Mouse (Mus musculus) stomach, embryonic 16.5 days (tissue): Measurements from ENCODE around the gene Dock1. TPM values are rescaled to one million over a fixed set of nuclear protein-coding genes. Genes with fewer than 3 reads are reported as not detected.

Source experiments
- ATAC-seq: fragments of 200-750 bp; cut with Nextera tagmentation; 2 replicates; pipeline ENCODE4 v1.8.0; 2017; ENCODE audit warnings: moderate number of reproducible peaks, moderate TSS enrichment; ENCODE audit not compliant: insufficient read depth, low FRiP score
- H3K27ac ChIP-seq: fragments of 300-500 bp; sonication (generic); 2 replicates; pipeline ENCODE4 v1.5.1; 2014; ENCODE audit warnings: low read length
- H3K27me3 ChIP-seq: fragments of 300-500 bp; sonication (generic); 2 replicates; pipeline ENCODE4 v1.6.1; 2014; ENCODE audit warnings: low read length, control low read depth, mixed read lengths; ENCODE audit not compliant: control insufficient read depth, insufficient read depth
- H3K36me3 ChIP-seq: fragments of 300-500 bp; sonication (generic); 2 replicates; pipeline ENCODE4 v1.6.1; 2014; ENCODE audit warnings: low read length; ENCODE audit not compliant: control insufficient read depth, insufficient read depth
- H3K4me1 ChIP-seq: fragments of 300-500 bp; sonication (generic); 2 replicates; pipeline ENCODE4 v1.6.1; 2014; ENCODE audit warnings: low read length, control low read depth, mixed read lengths; ENCODE audit not compliant: control insufficient read depth, insufficient read depth
- H3K4me2 ChIP-seq: fragments of 300-500 bp; sonication (generic); 2 replicates; pipeline ENCODE4 v1.6.1; 2014; ENCODE audit warnings: low read depth, low read length, mixed read lengths
- H3K4me3 ChIP-seq: fragments of 300-500 bp; sonication (generic); replicated peaks from 2 replicates; pipeline ENCODE4 v1.5.1; 2014; ENCODE audit warnings: mild to moderate bottlenecking, low read length
- H3K9ac ChIP-seq: fragments of 300-500 bp; sonication (generic); 2 replicates; pipeline ENCODE4 v1.6.1; 2014; ENCODE audit warnings: low read length
- H3K9me3 ChIP-seq: fragments of 300-500 bp; sonication (generic); replicated peaks from 2 replicates; pipeline ENCODE4 v1.6.1; 2016; ENCODE audit warnings: low read length, control low read depth; ENCODE audit not compliant: control insufficient read depth
- WGBS: fragments of 180-500 bp; shearing (Covaris S2); extraction: QIAGEN DNeasy Blood & Tissue Kit; methylation state at CpG from one replicate; pipeline ENCODE4 v1.1.7; 2014; 5-methylcytosine and 5-hydroxymethylcytosine counted together
- polyA plus RNA-seq: library from polyadenylated mRNA; unstranded; fragments of >200 nt; fragmentation: Nextera tagmentation; extraction: Ambion mirVana; gene quantifications from 2 replicates; pipeline ENCODE4 v1.2.1, GENCODE M21; 2015

Gene Dock1
- polyA plus RNA-seq, 1 experiment from 2014 or later, result 31.3 TPM

- H3K9me3 ChIP-seq, result no peaks in the 10 kb centered on the region
- H3K27ac ChIP-seq, result no peak overlapping the region
- H3K4me2 ChIP-seq, result no peak overlapping the region
- no peaks in the 10 kb centered on the region for H3K27me3 ChIP-seq
- H3K4me3 ChIP-seq, result no peak overlapping the region
- no peak for ATAC-seq
- H3K4me1 ChIP-seq, result no peaks in the 10 kb centered on the region
- 72% methylated on average over 6 of the region's 6 CpGs for WGBS
- H3K9ac ChIP-seq, result no peak overlapping the region
- peaks cover 4% of the 10 kb centered on the region; the same call in 1 of the 2 replicates for H3K36me3 ChIP-seq
These were observed 210.0 kb downstream of the Dock1 start for GRCm38 (mm10) chr7:134880431-134880830.

GRCm38 (mm10) chr7:134883516-134883915 lies 213.1 kb downstream of the Dock1 start:
- no peak overlapping the region for H3K9ac ChIP-seq
- WGBS, result 58% methylated on average over 6 of the region's 6 CpGs

GRCm38 (mm10) chr7:134892449-134892871 lies 222.0 kb downstream of the Dock1 start:
- 94% methylated on average over 13 of the region's 13 CpGs for WGBS
- H3K4me3 ChIP-seq, result no peak overlapping the region
- no peak for ATAC-seq
- no peaks in the 10 kb centered on the region for H3K27me3 ChIP-seq
- H3K36me3 ChIP-seq, result no peaks in the 10 kb centered on the region
- no peaks in the 10 kb centered on the region for H3K9me3 ChIP-seq
- H3K27ac ChIP-seq, result no peak overlapping the region
- no peak overlapping the region for H3K4me2 ChIP-seq
- no peak overlapping the region for H3K9ac ChIP-seq
- no peaks in the 10 kb centered on the region for H3K4me1 ChIP-seq

More at GRCm38 (mm10) chr7:134883516-134883915, 213.1 kb downstream of the Dock1 start:
- no peak overlapping the region for H3K4me3 ChIP-seq
- no peaks in the 10 kb centered on the region for H3K27me3 ChIP-seq
- H3K4me2 ChIP-seq, result no peak overlapping the region
- H3K4me1 ChIP-seq, result no peaks in the 10 kb centered on the region
- H3K36me3 ChIP-seq, result no peaks in the 10 kb centered on the region
- no peaks in the 10 kb centered on the region for H3K9me3 ChIP-seq
- H3K27ac ChIP-seq, result no peak overlapping the region
- no peak for ATAC-seq

GRCm38 (mm10) chr7:134892972-134893371 lies 222.5 kb downstream of the Dock1 start:
- no peak overlapping the region for H3K27ac ChIP-seq
- no peak overlapping the region for H3K9ac ChIP-seq
- H3K9me3 ChIP-seq, result no peaks in the 10 kb centered on the region
- ATAC-seq, result no peak
- no peaks in the 10 kb centered on the region for H3K27me3 ChIP-seq
- no peak overlapping the region for H3K4me2 ChIP-seq
- no peaks in the 10 kb centered on the region for H3K36me3 ChIP-seq
- 82% methylated on average over 4 of the region's 4 CpGs for WGBS
- no peak overlapping the region for H3K4me3 ChIP-seq
- no peaks in the 10 kb centered on the region for H3K4me1 ChIP-seq

GRCm38 (mm10) chr7:134894604-134895003 lies 224.2 kb downstream of the Dock1 start:
- no peak for ATAC-seq
- no peaks in the 10 kb centered on the region for H3K9me3 ChIP-seq
- H3K4me3 ChIP-seq, result no peak overlapping the region
- H3K27me3 ChIP-seq, result no peaks in the 10 kb centered on the region
- H3K4me1 ChIP-seq, result no peaks in the 10 kb centered on the region
- H3K4me2 ChIP-seq, result no peak overlapping the region
- no peak overlapping the region for H3K27ac ChIP-seq
- no peak overlapping the region for H3K9ac ChIP-seq
- H3K36me3 ChIP-seq, result no peaks in the 10 kb centered on the region
- 73% methylated on average over 2 of the region's 2 CpGs for WGBS

- Histone ChIP-seq H3K36me3 (no peaks in the 10 kb centered on the region), H3K9me3 (no peaks in the 10 kb centered on the region), H3K4me1 (no peaks in the 10 kb centered on the region), H3K27ac (no peak overlapping the region), H3K9ac (no peak overlapping the region), H3K4me3 (no peak overlapping the region), H3K4me2 (no peak overlapping the region), H3K27me3 (no peaks in the 10 kb centered on the region)
- ATAC-seq, result no peak
- WGBS, result 60% methylated on average over 2 of the region's 2 CpGs
These were observed 229.0 kb downstream of the Dock1 start for GRCm38 (mm10) chr7:134899462-134899861.

GRCm38 (mm10) chr7:134901992-134902391 lies 231.5 kb downstream of the Dock1 start:
- Histone ChIP-seq H3K4me3 (no peak overlapping the region), H3K36me3 (no peaks in the 10 kb centered on the region), H3K27me3 (no peaks in the 10 kb centered on the region), H3K9me3 (no peaks in the 10 kb centered on the region), H3K27ac (no peak overlapping the region), H3K9ac (no peak overlapping the region), H3K4me2 (no peak overlapping the region), H3K4me1 (no peaks in the 10 kb centered on the region)
- WGBS, result 94% methylated on average over 2 of the region's 2 CpGs
- ATAC-seq, result no peak

- Histone ChIP-seq H3K9ac (no peak overlapping the region), H3K4me2 (no peak overlapping the region), H3K27ac (no peak overlapping the region), H3K4me1 (peaks cover 7% of the 10 kb centered on the region; the same call in 1 of the 2 replicates), H3K4me3 (no peak overlapping the region), H3K27me3 (peaks cover 6% of the 10 kb centered on the region; the same call in 1 of the 2 replicates), H3K9me3 (no peaks in the 10 kb centered on the region), H3K36me3 (no peaks in the 10 kb centered on the region)
- ATAC-seq, result no peak
- 81% methylated on average over 2 of the region's 2 CpGs for WGBS
These were observed 261.4 kb downstream of the Dock1 start for GRCm38 (mm10) chr7:134931886-134932285.

- Histone ChIP-seq H3K9ac (peak overlapping the region; percentile 68), H3K4me3 (peak overlapping the region; percentile 52), H3K27ac (no peak overlapping the region), H3K4me1 (peaks cover 17% of the 10 kb centered on the region), H3K36me3 (no peaks in the 10 kb centered on the region), H3K9me3 (no peaks in the 10 kb centered on the region), H3K27me3 (peaks cover 8% of the 10 kb centered on the region; the same call in 1 of the 2 replicates), H3K4me2 (peak overlapping the region; percentile 91)
- peak; percentile 34 for ATAC-seq
- WGBS, result 2% methylated on average over 33 of the region's 37 CpGs
These were observed 267.0 kb downstream of the Dock1 start for GRCm38 (mm10) chr7:134937471-134937926.
